Mouse (Mus musculus) bone marrow macrophage, adult 2 months (primary cell): Measurements from ENCODE around the gene Rgs2.

Experiments used
- CTCF ChIP-seq: IDR thresholded peaks from 2 replicates; pipeline ENCODE4 v1.5.1; 2012; ENCODE audit warnings: low read depth, mild to moderate bottlenecking, low read length, moderate library complexity
- POLR2A ChIP-seq: IDR thresholded peaks from 2 replicates; pipeline ENCODE4 v1.6.1; 2012; ENCODE audit warnings: mild to moderate bottlenecking, low read depth, low read length, borderline replicate concordance

GRCm38 (mm10) chr1:143989773-143990172, 14.2 kb downstream of the Rgs2 start:
- no peak for TF ChIP-seq CTCF
- TF ChIP-seq POLR2A: no peak
